Mouse (Mus musculus) left cerebral cortex, adult 2 months (tissue): ENCODE data around the gene Plekhn1. TPM values are rescaled to one million over a fixed set of nuclear protein-coding genes. Genes with fewer than 3 reads are reported as not detected.

ENCODE experiments used
- DNase-seq, 2 experiments: peaks; one replicate each; pipeline ENCODE4 v3.0.0; 2021 to 2022; ENCODE audit warnings: low spot score in 2 of 2, mixed read lengths in 1 of 2; ENCODE audit errors: extremely low spot score in 1 of 2
- H3K27ac ChIP-seq: fragments of 200-600 bp; 2 replicates; pipeline ENCODE4 v1.8.1; 2022
- H3K4me3 ChIP-seq: fragments of 200-600 bp; 2 replicates; pipeline ENCODE4 v1.8.1; 2022
- CTCF ChIP-seq: fragments of 200-600 bp; IDR thresholded peaks from 2 replicates; pipeline ENCODE4 v1.8.1; 2022; ENCODE audit warnings: antibody characterized with exemption, mild to moderate bottlenecking, moderate library complexity
- intact Hi-C: fragments of 180-260 bp; cut with DNase I; formaldehyde crosslinking; loops from one replicate; pipeline ENCODE4 v1.15.1; 2025
- long read RNA-seq, 2 experiments: library from polyadenylated mRNA; stranded (forward); transcript quantifications; one replicate each; pipeline ENCODE4 v2.0.0; 2021; ENCODE audit warnings: borderline mapping rate in 2 of 2
- total RNA-seq, 2 experiments: library from RNA; stranded (reverse); gene quantifications; 2 replicates each; pipeline ENCODE4 v1.2.3; 2021

Plekhn1 gene
- total RNA-seq = 10 to 100 TPM; 39.6 to 39.8 TPM
- long read RNA-seq, experiment 1, transcript Plekhn1-201 (12 exons, 3,014 nt) = major isoform, 22 of 91 reads
- long read RNA-seq, experiment 1, partial matches to known transcripts = 21 of 91 reads
- long read RNA-seq, experiment 1, other reads (novel, unspliced or antisense) = 46 of 91 reads
- long read RNA-seq, experiment 2, transcript Plekhn1-201 (12 exons, 3,014 nt) = major isoform, 15 of 92 reads
- long read RNA-seq, experiment 2, partial matches to known transcripts = 29 of 92 reads
- long read RNA-seq, experiment 2, other reads (novel, unspliced or antisense) = 46 of 92 reads

- H3K4me3 ChIP-seq = peak within 1 kb of the TSS; percentile 75
- DNase-seq = peak; percentile 77 to 79
- H3K27ac ChIP-seq = peak within 1 kb of the TSS; percentile 89
- intact Hi-C loops = loop anchor here (2.0 to 5.0 kb wide), 3 partner anchors 32 to 126 kb away; partner anchors contain the start of genes 9430015G10Rik and AW011738
- no peak for TF ChIP-seq CTCF
Observed at GRCm38 (mm10) chr4:156234701-156235213, at the start of gene Plekhn1. Plekhn1 (minus strand) TSS chr4:156234857.

GRCm38 (mm10) chr4:156255078-156255839 lies 20.6 kb upstream of the Plekhn1 start, which contains the start of gene Samd11:
Samd11 (minus strand) TSS chr4:156255657.
- Histone ChIP-seq H3K27ac (no peak within 1 kb of the TSS), H3K4me3 (no peak within 1 kb of the TSS)
- TF ChIP-seq CTCF = no peak
- intact Hi-C loops = no loop called here
- no peak for DNase-seq

GRCm38 (mm10) chr4:156254361-156255077 lies 19.9 kb upstream of the Plekhn1 start:
- intact Hi-C loops = no loop called here
- H3K4me3 ChIP-seq = no peak overlapping the region
- DNase-seq = no peak
- no peak for TF ChIP-seq CTCF
- H3K27ac ChIP-seq = no peak overlapping the region

- Histone ChIP-seq H3K27ac (no peak overlapping the region), H3K4me3 (no peak overlapping the region)
- no peak for TF ChIP-seq CTCF
- DNase-seq = no peak
- intact Hi-C loops = no loop called here
Observed at GRCm38 (mm10) chr4:156253043-156253442, 18.4 kb upstream of the Plekhn1 start.

GRCm38 (mm10) chr4:156252619-156253018 lies 18.0 kb upstream of the Plekhn1 start:
- intact Hi-C loops = no loop called here
- no peak for DNase-seq
- H3K27ac ChIP-seq = no peak overlapping the region
- H3K4me3 ChIP-seq = no peak overlapping the region
- no peak for TF ChIP-seq CTCF

- intact Hi-C loops = no loop called here
- no peak for DNase-seq
- no peak for TF ChIP-seq CTCF
- no peak overlapping the region for H3K27ac ChIP-seq
- no peak overlapping the region for H3K4me3 ChIP-seq
Observed at GRCm38 (mm10) chr4:156252140-156252539, 17.5 kb upstream of the Plekhn1 start.

- DNase-seq = no peak
- intact Hi-C loops = no loop called here
- no peak for TF ChIP-seq CTCF
- no peak overlapping the region for H3K27ac ChIP-seq
- H3K4me3 ChIP-seq = no peak overlapping the region
Observed at GRCm38 (mm10) chr4:156251081-156251480, 16.4 kb upstream of the Plekhn1 start.

- no peak for TF ChIP-seq CTCF
- no peak overlapping the region for H3K27ac ChIP-seq
- H3K4me3 ChIP-seq = no peak overlapping the region
- intact Hi-C loops = no loop called here
- DNase-seq = no peak
Observed at GRCm38 (mm10) chr4:156249567-156249966, 14.9 kb upstream of the Plekhn1 start.

- Histone ChIP-seq H3K27ac (no peak overlapping the region), H3K4me3 (peak overlapping the region; percentile 32)
- TF ChIP-seq CTCF = no peak
- intact Hi-C loops = no loop called here
- DNase-seq = no peak
Observed at GRCm38 (mm10) chr4:156236651-156237447, 2.2 kb upstream of the Plekhn1 start.

GRCm38 (mm10) chr4:156235808-156236533 lies 1.3 kb upstream of the Plekhn1 start, which contains the start of gene Noc2l:
Noc2l (plus strand) TSS chr4:156236010.
- intact Hi-C loops = loop anchor here (2.0 kb wide), 2 partner anchors 33 to 127 kb away; partner anchors contain the start of genes 9430015G10Rik and AW011738
- no peak for TF ChIP-seq CTCF
- Histone ChIP-seq H3K27ac (peak within 1 kb of the TSS; percentile 89), H3K4me3 (peak within 1 kb of the TSS; percentile 75)
- peak; percentile 92 to 94 for DNase-seq
